Mouse (Mus musculus): ENCODE results near the gene Plxnc1.

The Plxnc1 gene

DNA sequence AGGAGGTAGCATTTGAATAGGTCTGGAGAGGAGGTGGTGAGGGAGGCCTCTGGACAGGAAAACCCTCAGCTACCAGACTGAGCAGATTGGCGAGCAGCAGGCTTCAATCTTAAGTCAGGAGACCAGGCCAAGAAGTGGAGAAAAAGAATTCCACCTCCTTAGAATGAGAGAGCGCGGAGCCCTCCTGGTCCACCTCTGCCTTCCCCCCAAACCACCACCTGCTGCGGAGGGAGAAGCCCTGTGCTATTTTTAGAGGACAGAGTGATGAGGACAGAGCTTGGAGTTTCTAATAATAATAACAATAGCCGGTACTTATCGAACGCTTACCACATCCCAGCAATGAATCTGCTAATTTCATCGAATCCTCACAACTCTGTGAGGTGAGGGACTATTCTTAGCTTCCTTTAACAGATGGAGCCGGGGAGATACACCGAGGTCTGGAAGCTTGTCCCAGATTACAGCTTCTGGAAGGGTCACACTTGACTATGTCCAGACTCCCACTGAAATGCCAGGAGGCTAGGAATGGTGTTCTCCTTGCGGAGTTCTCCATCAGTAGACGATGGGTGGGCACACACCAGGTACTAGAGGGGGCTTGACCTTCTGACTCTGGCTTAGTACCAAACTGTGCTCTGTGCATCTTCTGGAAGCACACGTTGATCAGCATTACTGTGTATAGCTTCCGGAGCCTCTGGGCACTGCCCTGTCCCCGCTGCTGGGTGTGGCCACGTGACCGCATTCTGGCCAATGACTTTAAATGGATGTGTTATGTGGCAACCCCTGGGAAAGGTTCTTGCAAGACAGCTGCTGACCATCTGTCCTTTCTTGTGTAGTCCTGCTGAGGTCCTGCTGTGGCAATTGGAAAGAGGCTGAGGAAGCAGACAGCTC is 125.6 kb downstream of the Plxnc1 start:
- DNase-seq, result peak; percentile 52

GRCm38 (mm10) chr10:94818127-94818526 is 126.5 kb downstream of the Plxnc1 start:
- no peak for DNase-seq

GRCm38 (mm10) chr10:94811907-94812851 is 132.5 kb downstream of the Plxnc1 start:
- no peak for DNase-seq

GRCm38 (mm10) chr10:94809946-94810472 is 134.6 kb downstream of the Plxnc1 start:
- no peak for DNase-seq

DNA sequence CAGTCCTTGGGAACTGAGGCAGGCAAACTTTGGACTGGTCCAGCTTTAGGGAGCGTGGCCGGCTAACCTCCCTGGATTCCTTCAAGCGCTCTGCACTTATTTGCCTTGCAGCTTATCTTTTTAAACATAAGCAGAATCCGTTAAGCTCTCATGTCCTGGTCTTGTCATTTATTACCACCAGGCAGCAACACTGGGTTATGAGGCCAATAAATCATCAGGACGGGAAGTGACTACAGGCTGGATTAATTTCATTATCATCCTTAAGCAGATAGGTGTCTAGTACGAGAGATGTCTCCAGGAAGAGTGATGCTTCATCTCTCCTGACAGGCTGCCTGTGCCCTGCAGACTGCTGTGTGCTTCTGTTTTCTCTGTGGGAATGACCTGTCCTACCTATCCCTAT is 136.4 kb downstream of the Plxnc1 start:
- no peak for DNase-seq

- no peak for DNase-seq
Measured at GRCm38 (mm10) chr10:94807323-94807722, 137.3 kb downstream of the Plxnc1 start.

DNA sequence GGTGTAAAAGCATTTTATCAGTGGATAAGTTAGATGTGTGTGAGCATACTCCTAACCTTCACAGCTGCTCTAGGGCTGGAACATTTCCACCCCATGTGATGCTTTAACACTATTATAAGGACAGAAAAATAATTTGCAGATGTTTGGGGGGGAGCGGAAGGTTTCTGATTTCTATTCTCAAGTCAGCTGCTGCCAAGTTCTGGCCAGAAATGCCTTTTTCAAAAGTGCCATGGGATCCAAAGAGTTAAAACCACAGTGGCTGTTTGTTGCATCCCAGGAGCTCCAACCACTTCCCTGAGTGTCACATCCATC is 139.8 kb downstream of the Plxnc1 start:
- DNase-seq, result no peak

DNA sequence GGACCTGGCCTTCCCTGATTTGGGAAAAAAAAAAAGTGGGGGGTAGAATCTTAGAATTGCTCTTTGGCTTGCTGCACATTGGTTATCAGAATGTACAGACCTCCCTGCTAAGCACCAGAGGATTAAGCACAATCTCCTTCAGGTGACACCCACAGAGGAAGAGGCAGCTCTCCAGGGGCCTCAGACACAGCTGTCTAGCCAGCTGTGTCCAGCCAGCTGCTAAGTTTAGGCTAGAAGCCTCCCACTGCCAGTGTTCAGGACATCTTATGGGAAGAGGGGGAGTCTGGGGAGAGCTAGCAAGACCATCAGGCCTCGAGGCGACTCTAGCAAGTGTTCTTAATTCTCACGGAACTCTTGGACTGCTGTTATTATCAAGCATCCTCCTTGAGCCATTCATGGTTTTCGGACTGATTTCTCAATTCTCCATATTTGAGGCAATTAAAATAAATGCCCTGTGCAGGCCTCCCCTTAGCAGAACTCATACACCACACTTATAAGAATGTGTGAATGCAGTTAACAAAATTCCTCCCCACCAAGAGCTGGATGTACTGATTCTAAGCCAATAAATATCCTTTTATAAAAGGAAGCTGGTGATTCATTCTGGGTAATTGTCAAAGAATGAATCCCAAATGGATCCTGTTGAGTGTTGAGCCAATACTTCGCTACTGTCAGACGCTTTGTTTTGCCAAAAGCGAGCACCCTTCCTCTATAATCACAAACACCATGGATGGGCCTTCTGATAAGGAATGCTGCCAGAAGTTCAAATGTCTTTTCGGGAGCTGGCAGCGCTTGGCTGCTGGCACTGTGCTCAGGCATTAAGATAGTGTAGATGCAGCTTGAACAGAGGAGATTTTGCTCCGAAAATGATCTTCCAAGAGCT is 140.4 kb downstream of the Plxnc1 start:
- peak; percentile 71 for DNase-seq

- peak; percentile 24 for DNase-seq
Measured at GRCm38 (mm10) chr10:94800677-94801354, 143.8 kb downstream of the Plxnc1 start.

GRCm38 (mm10) chr10:94799485-94800239 is 145.0 kb downstream of the Plxnc1 start:
- no peak for DNase-seq

- DNase-seq, result no peak
Measured at GRCm38 (mm10) chr10:94798128-94798527, 146.5 kb downstream of the Plxnc1 start.

GRCm38 (mm10) chr10:94794666-94795244 is 149.9 kb downstream of the Plxnc1 start:
- no peak for DNase-seq

- no peak for DNase-seq
Measured at GRCm38 (mm10) chr10:94793914-94794313, 150.7 kb downstream of the Plxnc1 start.

DNA sequence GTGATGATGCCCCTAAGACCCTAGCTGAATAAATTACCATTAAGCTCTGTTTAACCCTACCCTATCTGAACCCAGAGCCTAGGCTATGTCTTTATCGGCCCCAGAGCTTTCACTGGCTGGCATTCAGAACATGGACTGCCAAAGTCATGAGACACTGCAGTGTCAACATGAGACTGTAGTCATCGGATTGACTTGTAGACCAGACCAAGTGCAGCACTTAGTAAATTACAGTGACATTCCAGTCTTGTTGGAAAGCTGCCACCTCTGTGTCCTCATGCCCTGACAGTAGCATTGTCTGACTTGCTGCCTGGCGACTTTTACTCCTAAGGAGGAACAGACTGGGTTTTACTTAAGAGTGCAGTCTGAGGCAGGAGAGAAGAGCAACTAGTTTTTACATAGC is 155.4 kb downstream of the Plxnc1 start:
- DNase-seq, result peak; percentile 74

- no peak for DNase-seq
Measured at GRCm38 (mm10) chr10:94780618-94781262, 163.9 kb downstream of the Plxnc1 start.

DNA sequence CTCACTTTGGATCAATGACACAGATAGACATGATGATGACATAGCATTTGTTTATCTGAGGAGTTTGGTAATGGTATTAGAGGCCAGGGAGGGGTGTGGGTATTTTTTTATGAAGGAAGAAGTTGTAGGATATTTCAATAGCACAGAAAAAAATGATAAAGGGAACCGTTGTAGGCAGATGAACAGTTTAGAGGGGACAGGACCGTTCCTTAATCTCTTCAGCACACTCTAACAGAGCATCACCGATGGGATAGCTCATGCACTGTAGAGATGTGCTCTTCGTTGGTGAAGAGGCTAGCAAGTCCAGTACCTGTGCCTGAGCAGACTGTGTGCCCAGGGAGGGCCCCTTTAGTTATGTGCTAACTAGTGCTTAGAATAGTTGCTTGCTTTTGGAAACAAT is 165.3 kb downstream of the Plxnc1 start:
- no peak for DNase-seq

- no peak for DNase-seq
Measured at GRCm38 (mm10) chr10:94777576-94777975, 167.1 kb downstream of the Plxnc1 start.

- DNase-seq, result no peak
Measured at GRCm38 (mm10) chr10:94771496-94771895, 173.1 kb downstream of the Plxnc1 start.

DNA sequence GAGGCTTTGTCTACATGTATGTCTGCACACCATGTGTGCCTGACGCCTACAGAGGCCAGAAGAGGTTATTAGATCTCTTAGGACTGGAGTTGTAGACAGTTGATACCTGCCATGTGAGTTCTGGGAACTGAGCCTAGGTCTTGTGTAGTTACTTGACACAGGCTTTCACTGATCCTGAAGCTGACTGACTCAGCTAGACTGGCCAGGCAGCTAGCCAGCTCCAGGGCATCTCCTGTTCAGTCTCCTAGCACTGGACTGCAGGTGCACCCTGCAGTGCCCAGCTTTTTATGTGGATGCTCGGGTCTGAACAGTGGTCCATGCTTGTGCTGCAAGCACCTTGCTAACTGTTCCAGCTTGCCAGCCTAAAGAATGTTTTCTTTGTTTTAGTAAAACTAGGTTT is 197.6 kb downstream of the Plxnc1 start:
- DNase-seq, result no peak

DNA sequence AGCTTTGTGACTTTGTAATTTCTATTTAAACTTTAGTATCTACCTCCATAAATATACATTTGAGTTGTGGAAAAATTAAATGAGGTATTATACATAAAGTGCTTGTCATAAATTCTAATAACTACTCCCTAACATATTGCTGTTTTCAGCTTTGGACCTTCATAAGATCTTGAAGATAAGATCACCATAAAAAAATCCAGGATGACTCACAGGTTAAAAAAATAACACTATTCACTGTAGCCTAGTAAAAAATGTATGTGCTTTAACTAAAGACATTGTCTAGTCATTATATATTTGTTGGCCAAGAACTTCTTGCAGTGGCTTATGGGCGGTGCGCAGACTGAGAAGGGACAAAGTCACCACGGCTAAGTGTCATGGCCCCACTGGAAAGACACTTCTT is 203.2 kb downstream of the Plxnc1 start:
- no peak for DNase-seq
